In the genomic region with DNA sequence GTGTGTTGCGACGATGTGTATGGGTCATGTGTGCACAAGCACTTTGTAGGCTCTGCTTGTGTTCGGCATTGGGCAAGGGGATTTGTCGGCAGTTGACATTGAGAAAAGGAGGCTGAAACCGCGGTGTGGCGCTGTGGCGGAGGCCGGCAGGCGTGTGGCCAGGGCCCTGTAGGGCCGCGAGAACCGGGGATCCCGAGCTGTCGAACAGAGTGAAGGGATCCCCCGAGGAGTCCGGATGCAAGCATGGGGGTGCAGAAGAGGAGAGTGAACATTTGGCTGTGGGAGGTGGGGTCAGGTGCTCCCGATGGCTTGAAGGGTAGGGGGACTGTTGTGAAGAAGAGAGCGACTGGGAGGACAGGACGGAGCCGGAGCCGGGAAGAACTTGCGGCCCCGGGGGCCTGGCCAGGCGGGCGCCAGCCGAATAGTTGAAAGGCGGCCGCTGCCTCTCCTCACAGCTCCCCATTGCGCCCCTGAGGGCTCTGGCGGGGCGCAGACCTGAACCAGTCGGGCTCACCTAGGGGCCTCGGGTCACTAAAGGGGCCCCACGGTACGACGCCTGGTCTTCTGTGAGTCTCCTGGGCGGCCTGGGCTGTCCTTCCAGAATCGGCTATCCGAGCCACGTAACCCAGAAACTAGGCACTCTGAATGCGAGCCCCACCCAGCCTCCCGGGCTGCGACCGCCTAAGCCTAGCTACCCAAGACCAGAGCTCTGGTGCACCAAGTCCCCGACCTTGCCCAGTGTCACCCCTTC, we compare ENCODE assay signal across 9 mouse cellular contexts. TPM values are rescaled to one million over a fixed set of nuclear protein-coding genes. Genes with fewer than 3 reads are reported as not detected.
A peak's percentile ranks its signal among the peaks of the same experiment; 100 is the strongest.
DNase-seq lines count a peak whose midpoint lies in the region; ATAC-seq and TF ChIP-seq lines count a peak whose summit lies in the region.
"Had no signal": no experiment of that assay in that cellular context is flagged by ENCODE, and none has a peak within 500 bp of the region (broad histone marks: within the 10 kb centered on the region; RNA-seq: fewer than 3 reads in every experiment).

No protein-coding gene starts in this region.

- H3K9ac ChIP-seq in heart, adult 2 months (ENCODE audit: low read depth, low read length), result peak overlapping the region; percentile 5; the same call in 1 of the 2 replicates
- H3K9ac ChIP-seq in midbrain, postnatal 0 days (replicated peaks; ENCODE audit: low read length, poor library complexity, severe bottlenecking), result no peak overlapping the region

- TF ChIP-seq EP300 in heart, adult 2 months (IDR thresholded peaks at IDR 0.05; ENCODE audit: insufficient read depth, low read depth, low read length), result no peak

- ATAC-seq in midbrain, postnatal 0 days (ENCODE audit: low FRiP score), result no peak

- WGBS in heart, adult 2 months, result 4% methylated on average over 44 of the region's 46 CpGs
- 3% methylated on average over 44 of the region's 46 CpGs for WGBS in midbrain, postnatal 0 days

- no peaks in the 10 kb centered on the region for H3K36me3 ChIP-seq in heart, adult 2 months (ENCODE audit: control insufficient read depth, insufficient read depth, low read length)
- no peaks in the 10 kb centered on the region for H3K36me3 ChIP-seq in midbrain, postnatal 0 days (ENCODE audit: insufficient read depth, low read length)

- H3K27me3 ChIP-seq in heart, adult 2 months (ENCODE audit: control insufficient read depth, insufficient read depth, low read length), result peaks cover 10% of the 10 kb centered on the region
- H3K27me3 ChIP-seq in midbrain, postnatal 0 days (ENCODE audit: insufficient read depth, low read length), result peaks cover 87% of the 10 kb centered on the region

- no peaks in the 10 kb centered on the region for H3K79me2 ChIP-seq in heart, adult 2 months (replicated peaks; ENCODE audit: control insufficient read depth, insufficient read depth, low read length)

- peak overlapping the region; percentile 27; the same call in 1 of the 2 replicates for H3K4me3 ChIP-seq in heart, adult 2 months
- H3K4me3 ChIP-seq in midbrain, postnatal 0 days (ENCODE audit: low read depth, low read length), result no peak overlapping the region

- TF ChIP-seq POLR2A in heart, adult 2 months (IDR thresholded peaks at IDR 0.05; ENCODE audit: insufficient read depth, low read depth, low read length), result no peak

- peak; percentile 62 for DNase-seq in left cerebral cortex, postnatal 4 days
- no peak for DNase-seq in left cerebral cortex, postnatal 25 days (ENCODE audit: low spot score in 2 of 2)
- peak; percentile 84 for DNase-seq in embryo, embryonic 11 days
- peak in 1 of 2 experiments; percentile 61 for DNase-seq in heart, adult 2 months
- DNase-seq in kidney, postnatal 10 days, result peak; percentile 55
- DNase-seq in midbrain, postnatal 0 days (ENCODE audit: low spot score), result peak; percentile 48
- DNase-seq in left cerebral cortex, adult 11 months (ENCODE audit: low spot score), result no peak
- no peak for DNase-seq in layer of hippocampus, postnatal 36 days

- H3K4me1 ChIP-seq in heart, adult 2 months (ENCODE audit: control insufficient read depth, insufficient read depth, low read length), result no peaks in the 10 kb centered on the region
- no peaks in the 10 kb centered on the region for H3K4me1 ChIP-seq in midbrain, postnatal 0 days (ENCODE audit: insufficient read depth, low read length)

- TF ChIP-seq CTCF in heart, adult 2 months (IDR thresholded peaks at IDR 0.05), result peak; percentile 64
- TF ChIP-seq CTCF in midbrain, postnatal 0 days (IDR thresholded peaks at IDR 0.05), result peak; percentile 69

- no peaks in the 10 kb centered on the region for H3K9me3 ChIP-seq in midbrain, postnatal 0 days (ENCODE audit: low read length)

- H3K4me2 ChIP-seq in midbrain, postnatal 0 days (ENCODE audit: low read depth, low read length, poor library complexity, severe bottlenecking), result no peak overlapping the region

- H3K27ac ChIP-seq in heart, adult 2 months, result no peak overlapping the region
- H3K27ac ChIP-seq in midbrain, postnatal 0 days (ENCODE audit: low read depth, low read length), result no peak overlapping the region

- intact Hi-C loops in left cerebral cortex, postnatal 4 days (cut with DNase I), result no loop called here
- intact Hi-C loops in left cerebral cortex, postnatal 25 days (cut with DNase I), result no loop called here
- intact Hi-C loops in heart, adult 2 months (cut with DNase I), result no loop called here

RNA-seq across cellular contexts. Expression of a gene that starts 7.3 kb away (rescaled TPM):
- 1 to 10 TPM; 3.5 to 4.4 TPM for total RNA-seq in left cerebral cortex, postnatal 4 days (2021)
- 1 to 10 TPM; 3.5 to 4.2 TPM for total RNA-seq in left cerebral cortex, postnatal 25 days (2021)
- 1 to 10 TPM; 2.3 to 3.1 TPM for total RNA-seq in heart, adult 2 months (2021)
- 3.7 TPM in 2 replicates for polyA plus RNA-seq in heart, adult 2 months (2012; rRNA removed)
- 12.2 and 12.3 TPM in 2 replicates for total RNA-seq in midbrain, postnatal 0 days (2014; rRNA removed)
- polyA plus RNA-seq in midbrain, postnatal 0 days (2015; fragmentation: Nextera tagmentation; extraction: Ambion mirVana), result 8.0 and 8.3 TPM in 2 replicates
- total RNA-seq in layer of hippocampus, postnatal 36 days (2021), result 1 to 10 TPM; 4.7 to 5.8 TPM
- total RNA-seq: hematopoietic stem cell, adult 5-6 weeks had no signal

Comparison
In these comparisons a context has a peak if more than half of its experiments do, and no peak if none do; other contexts are left out.
1. DNase-seq: peak in left cerebral cortex, postnatal 4 days (single experiment), embryo, embryonic 11 days (single experiment), kidney, postnatal 10 days (single experiment) and midbrain, postnatal 0 days (single experiment); none in left cerebral cortex, postnatal 25 days (0 of 2), left cerebral cortex, adult 11 months (single experiment) and layer of hippocampus, postnatal 36 days (0 of 2).